Mouse (Mus musculus): ENCODE data around the gene Trp63. TPM values are rescaled to one million over a fixed set of nuclear protein-coding genes. Genes with fewer than 3 reads are reported as not detected.

The Trp63 gene
- polyA plus RNA-seq, 1 experiment from 2014 or later, result 0.53 TPM

DNA sequence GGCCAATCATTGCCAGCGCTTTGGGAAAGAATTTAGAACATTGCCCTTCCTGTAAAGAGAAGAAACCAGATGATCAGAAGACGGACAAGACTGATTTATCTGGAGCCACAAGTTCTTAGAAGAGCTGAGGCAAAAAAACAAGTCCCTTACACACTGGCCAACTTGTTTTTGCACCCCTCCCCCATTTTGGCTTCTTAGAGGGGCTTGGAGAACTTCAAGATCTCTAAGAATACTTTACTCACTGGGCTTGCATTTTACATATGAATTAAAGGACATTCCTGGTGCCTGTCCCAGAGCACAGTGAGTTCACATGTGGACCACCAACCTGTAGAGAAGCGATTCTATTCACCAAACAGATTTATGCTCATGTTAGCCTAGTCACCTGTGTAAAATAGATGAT lies 53.3 kb downstream of the Trp63 start:
- H3K9ac ChIP-seq (ENCODE audit: low read length), result no peak overlapping the region
- no peak overlapping the region for H3K4me3 ChIP-seq (ENCODE audit: control insufficient read depth in 1 of 2, insufficient read depth in 1 of 2, low read depth in 1 of 2, low read length in 2 of 2)
- H3K4me1 ChIP-seq (ENCODE audit: control insufficient read depth in 2 of 2, insufficient read depth in 2 of 2, low read length in 2 of 2), result no peaks in the 10 kb centered on the region
- H3K4me2 ChIP-seq (ENCODE audit: low read length), result no peak overlapping the region
- ATAC-seq (ENCODE audit: insufficient number of reproducible peaks, insufficient read depth, low FRiP score, low read depth), result no peak
- 68% methylated on average over 3 of the region's 3 CpGs for WGBS
- no peaks in the 10 kb centered on the region for H3K36me3 ChIP-seq (ENCODE audit: control insufficient read depth, insufficient read depth, low read length)
- no peak overlapping the region for H3K27ac ChIP-seq (replicated peaks in 1 of 2; ENCODE audit: control insufficient read depth in 1 of 2, insufficient read depth in 1 of 2, low read depth in 2 of 2, low read length in 2 of 2)
- H3K27me3 ChIP-seq (ENCODE audit: control insufficient read depth, insufficient read depth, low read length), result no peaks in the 10 kb centered on the region
- no peaks in the 10 kb centered on the region for H3K9me3 ChIP-seq (ENCODE audit: control insufficient read depth, low read length)

DNA sequence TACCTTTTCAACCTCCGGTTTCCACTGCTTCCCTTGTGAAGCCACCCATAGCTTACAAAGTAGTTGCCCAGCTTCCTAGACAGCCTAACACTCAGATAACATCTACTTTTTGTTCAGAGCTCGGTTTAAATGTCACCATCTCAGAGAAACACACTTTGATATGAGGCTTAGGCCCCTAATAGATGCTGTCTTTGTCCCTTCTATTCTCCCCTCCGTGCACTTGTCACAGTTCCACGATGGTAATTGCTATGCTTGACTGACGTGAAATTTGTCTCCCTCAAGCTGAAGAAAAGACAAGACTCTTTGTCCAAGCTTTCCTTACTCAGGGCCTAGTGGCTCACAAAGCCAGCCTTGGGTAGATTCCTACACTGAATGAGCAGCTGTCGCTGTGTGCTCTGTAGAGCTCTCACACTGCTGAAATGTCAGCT lies 54.1 kb downstream of the Trp63 start:
- ATAC-seq (ENCODE audit: insufficient number of reproducible peaks, insufficient read depth, low FRiP score, low read depth), result no peak
- no peak overlapping the region for H3K27ac ChIP-seq (replicated peaks in 1 of 2; ENCODE audit: control insufficient read depth in 1 of 2, insufficient read depth in 1 of 2, low read depth in 2 of 2, low read length in 2 of 2)
- no peaks in the 10 kb centered on the region for H3K9me3 ChIP-seq (ENCODE audit: control insufficient read depth, low read length)
- 69% methylated on average over 6 of the region's 6 CpGs for WGBS
- no peak overlapping the region for H3K4me2 ChIP-seq (ENCODE audit: low read length)
- H3K4me3 ChIP-seq (ENCODE audit: control insufficient read depth in 1 of 2, insufficient read depth in 1 of 2, low read depth in 1 of 2, low read length in 2 of 2), result no peak overlapping the region
- H3K4me1 ChIP-seq (ENCODE audit: control insufficient read depth in 2 of 2, insufficient read depth in 2 of 2, low read length in 2 of 2), result no peaks in the 10 kb centered on the region
- no peaks in the 10 kb centered on the region for H3K27me3 ChIP-seq (ENCODE audit: control insufficient read depth, insufficient read depth, low read length)
- H3K36me3 ChIP-seq (ENCODE audit: control insufficient read depth, insufficient read depth, low read length), result no peaks in the 10 kb centered on the region
- no peak overlapping the region for H3K9ac ChIP-seq (ENCODE audit: low read length)

- no peaks in the 10 kb centered on the region for H3K27me3 ChIP-seq (ENCODE audit: control insufficient read depth, insufficient read depth, low read length)
- no peaks in the 10 kb centered on the region for H3K36me3 ChIP-seq (ENCODE audit: control insufficient read depth, insufficient read depth, low read length)
- no peak for ATAC-seq (ENCODE audit: insufficient number of reproducible peaks, insufficient read depth, low FRiP score, low read depth)
- peaks cover 3 to 4% of the 10 kb centered on the region in 2 experiments; a peak in 3 of 4 replicates for H3K4me1 ChIP-seq (ENCODE audit: control insufficient read depth in 2 of 2, insufficient read depth in 2 of 2, low read length in 2 of 2)
- 17% methylated on average over 3 of the region's 3 CpGs for WGBS
- no peak overlapping the region for H3K4me2 ChIP-seq (ENCODE audit: low read length)
- no peak overlapping the region for H3K27ac ChIP-seq (replicated peaks in 1 of 2; ENCODE audit: control insufficient read depth in 1 of 2, insufficient read depth in 1 of 2, low read depth in 2 of 2, low read length in 2 of 2)
- no peaks in the 10 kb centered on the region for H3K9me3 ChIP-seq (ENCODE audit: control insufficient read depth, low read length)
- H3K9ac ChIP-seq (ENCODE audit: low read length), result no peak overlapping the region
- no peak overlapping the region for H3K4me3 ChIP-seq (ENCODE audit: control insufficient read depth in 1 of 2, insufficient read depth in 1 of 2, low read depth in 1 of 2, low read length in 2 of 2)
Observed at GRCm38 (mm10) chr16:25746807-25747206, 63.2 kb downstream of the Trp63 start.

GRCm38 (mm10) chr16:25751866-25752265 lies 68.3 kb downstream of the Trp63 start:
- no peak overlapping the region for H3K9ac ChIP-seq (ENCODE audit: low read length)
- H3K9me3 ChIP-seq (ENCODE audit: control insufficient read depth, low read length), result no peaks in the 10 kb centered on the region
- H3K4me2 ChIP-seq (ENCODE audit: low read length), result no peak overlapping the region
- H3K27me3 ChIP-seq (ENCODE audit: control insufficient read depth, insufficient read depth, low read length), result no peaks in the 10 kb centered on the region
- H3K4me3 ChIP-seq (ENCODE audit: control insufficient read depth in 1 of 2, insufficient read depth in 1 of 2, low read depth in 1 of 2, low read length in 2 of 2), result no peak overlapping the region
- no peak overlapping the region for H3K27ac ChIP-seq (replicated peaks in 1 of 2; ENCODE audit: control insufficient read depth in 1 of 2, insufficient read depth in 1 of 2, low read depth in 2 of 2, low read length in 2 of 2)
- peaks cover under 1 to 2% of the 10 kb centered on the region in 2 experiments; a peak in 3 of 4 replicates for H3K4me1 ChIP-seq (ENCODE audit: control insufficient read depth in 2 of 2, insufficient read depth in 2 of 2, low read length in 2 of 2)
- no peak for ATAC-seq (ENCODE audit: insufficient number of reproducible peaks, insufficient read depth, low FRiP score, low read depth)
- no peaks in the 10 kb centered on the region for H3K36me3 ChIP-seq (ENCODE audit: control insufficient read depth, insufficient read depth, low read length)
- 88% methylated on average over 11 of the region's 11 CpGs for WGBS

DNA sequence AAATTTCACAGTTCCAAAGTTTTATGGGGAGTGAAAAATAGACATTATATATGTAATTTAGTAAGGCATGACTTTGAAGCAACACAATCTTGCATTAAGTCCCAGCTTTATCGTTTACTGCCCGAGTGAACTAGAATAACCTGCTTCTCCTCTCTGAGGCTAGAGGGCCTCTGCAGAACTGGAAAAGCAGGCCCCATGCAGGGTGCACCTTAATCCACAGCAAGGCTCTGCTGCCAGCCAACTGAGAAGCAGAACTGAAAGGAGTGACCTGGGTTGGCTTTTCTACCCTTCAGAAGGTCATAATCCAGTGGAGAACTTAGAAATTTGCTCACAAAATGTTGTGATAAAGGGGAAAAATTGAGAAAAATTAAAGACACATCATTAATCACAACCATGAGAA lies 74.5 kb downstream of the Trp63 start:
- 83% methylated on average over 2 of the region's 2 CpGs for WGBS
- Histone ChIP-seq H3K27ac (replicated peaks in 1 of 2; ENCODE audit: control insufficient read depth in 1 of 2, insufficient read depth in 1 of 2, low read depth in 2 of 2, low read length in 2 of 2) (no peak overlapping the region), H3K9ac (ENCODE audit: low read length) (no peak overlapping the region), H3K27me3 (ENCODE audit: control insufficient read depth, insufficient read depth, low read length) (no peaks in the 10 kb centered on the region), H3K4me1 (ENCODE audit: control insufficient read depth in 2 of 2, insufficient read depth in 2 of 2, low read length in 2 of 2) (no peaks in the 10 kb centered on the region), H3K36me3 (ENCODE audit: control insufficient read depth, insufficient read depth, low read length) (no peaks in the 10 kb centered on the region), H3K4me3 (ENCODE audit: control insufficient read depth in 1 of 2, insufficient read depth in 1 of 2, low read depth in 1 of 2, low read length in 2 of 2) (no peak overlapping the region), H3K9me3 (ENCODE audit: control insufficient read depth, low read length) (no peaks in the 10 kb centered on the region), H3K4me2 (ENCODE audit: low read length) (no peak overlapping the region)
- no peak for ATAC-seq (ENCODE audit: insufficient number of reproducible peaks, insufficient read depth, low FRiP score, low read depth)

GRCm38 (mm10) chr16:25765549-25765948 lies 82.0 kb downstream of the Trp63 start:
- no peak for ATAC-seq (ENCODE audit: insufficient number of reproducible peaks, insufficient read depth, low FRiP score, low read depth)
- H3K27ac ChIP-seq (replicated peaks in 1 of 2; ENCODE audit: control insufficient read depth in 1 of 2, insufficient read depth in 1 of 2, low read depth in 2 of 2, low read length in 2 of 2), result no peak overlapping the region
- no peaks in the 10 kb centered on the region for H3K27me3 ChIP-seq (ENCODE audit: control insufficient read depth, insufficient read depth, low read length)
- no peaks in the 10 kb centered on the region for H3K4me1 ChIP-seq (ENCODE audit: control insufficient read depth in 2 of 2, insufficient read depth in 2 of 2, low read length in 2 of 2)
- H3K4me3 ChIP-seq (ENCODE audit: control insufficient read depth in 1 of 2, insufficient read depth in 1 of 2, low read depth in 1 of 2, low read length in 2 of 2), result no peak overlapping the region
- H3K9ac ChIP-seq (ENCODE audit: low read length), result no peak overlapping the region
- H3K36me3 ChIP-seq (ENCODE audit: control insufficient read depth, insufficient read depth, low read length), result no peaks in the 10 kb centered on the region
- H3K9me3 ChIP-seq (ENCODE audit: control insufficient read depth, low read length), result no peaks in the 10 kb centered on the region
- WGBS, result 82% methylated on average over 5 of the region's 5 CpGs
- no peak overlapping the region for H3K4me2 ChIP-seq (ENCODE audit: low read length)

- H3K4me3 ChIP-seq (ENCODE audit: control insufficient read depth in 1 of 2, insufficient read depth in 1 of 2, low read depth in 1 of 2, low read length in 2 of 2), result no peak overlapping the region
- no peak overlapping the region for H3K9ac ChIP-seq (ENCODE audit: low read length)
- no peaks in the 10 kb centered on the region for H3K9me3 ChIP-seq (ENCODE audit: control insufficient read depth, low read length)
- no peaks in the 10 kb centered on the region for H3K4me1 ChIP-seq (ENCODE audit: control insufficient read depth in 2 of 2, insufficient read depth in 2 of 2, low read length in 2 of 2)
- no peaks in the 10 kb centered on the region for H3K36me3 ChIP-seq (ENCODE audit: control insufficient read depth, insufficient read depth, low read length)
- no peak overlapping the region for H3K27ac ChIP-seq (replicated peaks in 1 of 2; ENCODE audit: control insufficient read depth in 1 of 2, insufficient read depth in 1 of 2, low read depth in 2 of 2, low read length in 2 of 2)
- H3K27me3 ChIP-seq (ENCODE audit: control insufficient read depth, insufficient read depth, low read length), result no peaks in the 10 kb centered on the region
- WGBS, result 75% methylated on average over 7 of the region's 7 CpGs
- H3K4me2 ChIP-seq (ENCODE audit: low read length), result no peak overlapping the region
- ATAC-seq (ENCODE audit: insufficient number of reproducible peaks, insufficient read depth, low FRiP score, low read depth), result no peak
Observed at GRCm38 (mm10) chr16:25774611-25775010, 91.0 kb downstream of the Trp63 start.

GRCm38 (mm10) chr16:25777501-25777900 lies 93.9 kb downstream of the Trp63 start:
- H3K27ac ChIP-seq (replicated peaks in 1 of 2; ENCODE audit: control insufficient read depth in 1 of 2, insufficient read depth in 1 of 2, low read depth in 2 of 2, low read length in 2 of 2), result no peak overlapping the region
- no peaks in the 10 kb centered on the region for H3K4me1 ChIP-seq (ENCODE audit: control insufficient read depth in 2 of 2, insufficient read depth in 2 of 2, low read length in 2 of 2)
- H3K9me3 ChIP-seq (ENCODE audit: control insufficient read depth, low read length), result no peaks in the 10 kb centered on the region
- H3K4me2 ChIP-seq (ENCODE audit: low read length), result no peak overlapping the region
- no peak overlapping the region for H3K4me3 ChIP-seq (ENCODE audit: control insufficient read depth in 1 of 2, insufficient read depth in 1 of 2, low read depth in 1 of 2, low read length in 2 of 2)
- H3K9ac ChIP-seq (ENCODE audit: low read length), result no peak overlapping the region
- no peak for ATAC-seq (ENCODE audit: insufficient number of reproducible peaks, insufficient read depth, low FRiP score, low read depth)
- no peaks in the 10 kb centered on the region for H3K27me3 ChIP-seq (ENCODE audit: control insufficient read depth, insufficient read depth, low read length)
- no peaks in the 10 kb centered on the region for H3K36me3 ChIP-seq (ENCODE audit: control insufficient read depth, insufficient read depth, low read length)
- WGBS, result 50% methylated on average over 1 of the region's 1 CpGs
